Mouse (Mus musculus): ENCODE data around the gene Ttc27. TPM values are rescaled to one million over a fixed set of nuclear protein-coding genes. Genes with fewer than 3 reads are reported as not detected.

Gene Ttc27
- total RNA-seq, 2 experiments from 2014 or later, result 37.9 to 48.9 TPM

GRCm38 (mm10) chr17:74870177-74871160 is 152.9 kb downstream of the Ttc27 start:
- no peak for ATAC-seq (replicated peaks; ENCODE audit: poor library complexity)

DNA sequence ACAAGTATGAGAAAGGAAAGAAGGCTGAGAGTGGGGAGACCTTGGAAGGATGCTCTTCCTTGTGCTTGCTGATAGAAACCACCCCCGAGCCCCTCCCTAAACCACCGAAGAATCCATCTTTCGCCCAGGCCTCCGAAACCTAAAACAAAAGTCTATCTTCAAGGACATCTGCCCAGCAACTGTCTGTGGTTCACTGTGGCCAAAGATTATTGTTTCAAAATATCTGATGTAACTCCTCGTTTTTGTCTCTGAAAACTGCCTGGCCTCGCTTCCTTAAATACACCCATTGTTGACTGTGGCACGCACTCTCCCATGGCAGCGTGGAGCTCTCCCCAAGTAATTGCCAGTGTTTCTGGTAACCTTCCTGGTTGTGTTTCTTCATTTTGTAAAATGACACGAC is 155.0 kb downstream of the Ttc27 start:
- peak; percentile 69 for ATAC-seq (replicated peaks; ENCODE audit: poor library complexity)

DNA sequence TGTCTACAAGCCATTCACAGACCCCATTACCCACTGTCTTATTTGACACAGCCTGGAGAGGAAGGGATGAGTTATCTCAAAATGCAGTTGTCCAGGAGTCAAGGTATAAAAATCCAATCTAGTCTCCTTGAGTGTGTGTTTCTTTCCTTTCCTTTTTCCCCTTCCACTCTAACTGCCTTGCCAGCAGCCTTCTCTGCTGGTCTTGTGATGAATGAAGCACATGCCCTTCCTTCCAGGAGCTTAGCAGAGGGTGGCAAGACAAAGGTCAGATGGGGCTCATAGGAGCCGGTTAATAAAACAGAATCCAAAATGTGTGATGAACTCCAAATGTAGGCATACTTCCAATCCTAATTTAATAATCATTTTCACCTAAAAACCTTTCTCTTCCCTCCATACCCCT is 156.2 kb downstream of the Ttc27 start:
- no peak for ATAC-seq (replicated peaks; ENCODE audit: poor library complexity)

DNA sequence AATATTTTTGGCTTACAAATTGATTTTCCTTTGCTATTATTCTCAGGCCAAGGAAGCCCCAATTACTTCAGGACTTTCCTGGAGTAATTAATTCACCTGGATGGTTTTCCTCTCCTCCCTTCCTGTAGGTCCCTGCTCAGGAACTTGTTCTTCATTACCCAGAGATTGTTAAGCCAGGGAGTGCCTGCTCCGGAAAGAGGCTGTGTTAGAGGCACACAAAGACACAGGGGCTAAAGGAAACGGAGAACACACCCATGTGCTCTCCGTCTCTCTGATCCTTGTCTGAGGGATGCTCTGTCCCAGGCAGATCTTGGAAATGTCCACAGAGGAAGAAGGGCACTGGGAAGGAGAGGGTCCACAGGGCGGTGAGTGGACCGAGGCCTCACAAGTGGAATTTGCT is 158.2 kb downstream of the Ttc27 start:
- ATAC-seq (replicated peaks; ENCODE audit: poor library complexity), result no peak

GRCm38 (mm10) chr17:74876954-74877353 is 159.4 kb downstream of the Ttc27 start:
- no peak for ATAC-seq (replicated peaks; ENCODE audit: poor library complexity)

DNA sequence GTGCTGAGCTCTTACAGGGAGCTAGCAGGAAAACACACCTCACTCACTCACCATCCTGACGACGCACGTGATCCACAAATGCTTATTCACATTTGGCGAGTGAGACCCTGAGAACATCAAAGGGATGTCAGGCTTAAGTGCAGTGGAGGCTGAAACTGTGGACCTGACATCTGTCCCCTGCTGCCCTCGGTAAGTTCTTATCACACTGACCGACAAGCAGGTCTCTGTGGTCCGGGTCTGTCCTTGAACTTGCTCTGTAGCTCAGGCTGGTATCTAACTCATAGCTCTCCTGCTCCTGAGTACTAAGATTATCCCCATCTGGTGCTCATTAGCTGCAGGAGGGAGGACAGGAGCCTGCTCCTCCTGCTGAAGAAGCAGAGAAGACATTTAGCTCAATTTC is 162.2 kb downstream of the Ttc27 start:
- ATAC-seq (replicated peaks; ENCODE audit: poor library complexity), result 0 out of 2 replicates have a peak, but pooled peaks have one; percentile 9

DNA sequence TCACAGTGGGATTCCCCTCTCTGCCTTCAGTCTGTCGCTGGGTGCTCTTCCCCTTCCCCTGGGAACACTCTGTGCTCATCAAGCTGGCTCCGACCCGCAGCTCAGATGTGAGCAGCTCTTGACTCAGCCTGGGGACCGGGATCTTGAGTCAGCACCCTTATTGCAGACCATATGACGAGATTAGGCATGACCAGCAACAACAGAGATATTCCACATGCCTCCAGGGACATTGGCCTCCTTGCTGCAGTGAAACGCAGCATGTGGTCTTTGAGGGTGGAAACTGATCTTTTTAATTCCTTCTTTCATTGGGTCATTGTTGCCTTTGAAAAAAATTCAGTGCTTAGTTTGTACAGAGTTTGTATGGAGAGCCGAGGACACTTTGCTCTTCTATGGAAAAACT is 169.5 kb downstream of the Ttc27 start:
- ATAC-seq (replicated peaks; ENCODE audit: poor library complexity), result no peak

DNA sequence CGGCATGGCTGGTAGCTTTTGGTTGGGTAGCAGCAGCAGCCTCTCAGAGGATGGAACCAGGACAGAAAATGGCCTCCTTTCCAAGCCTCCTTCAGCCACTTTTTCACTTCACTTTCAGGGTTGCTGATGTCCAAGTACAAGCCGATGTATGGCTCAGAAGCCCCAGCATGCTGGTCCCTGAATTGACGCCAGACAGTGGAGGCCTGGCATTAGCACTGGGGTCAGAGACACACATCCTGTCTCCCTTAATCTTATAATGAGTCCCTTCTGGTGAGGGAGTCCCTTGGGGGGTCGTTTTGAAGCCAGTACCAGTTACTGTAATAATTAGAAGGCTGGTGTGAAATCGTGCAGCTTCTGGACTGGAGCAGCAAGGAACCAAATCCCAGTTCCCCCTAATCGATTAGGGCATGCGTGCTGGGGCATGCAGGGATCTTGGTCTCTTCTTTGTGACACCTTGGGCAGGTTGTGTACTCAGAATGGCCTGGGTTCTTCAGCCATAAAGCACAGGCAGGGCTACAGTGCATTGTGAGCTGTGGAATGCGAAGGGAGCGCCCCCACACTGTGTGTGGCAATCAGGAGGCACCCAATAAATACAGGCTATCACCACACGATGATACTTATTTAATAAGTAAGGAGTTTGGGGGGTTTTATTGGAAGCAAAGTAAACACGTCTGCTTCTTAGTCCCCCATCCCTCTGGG is 171.5 kb downstream of the Ttc27 start:
- no peak for ATAC-seq (replicated peaks; ENCODE audit: poor library complexity)

DNA sequence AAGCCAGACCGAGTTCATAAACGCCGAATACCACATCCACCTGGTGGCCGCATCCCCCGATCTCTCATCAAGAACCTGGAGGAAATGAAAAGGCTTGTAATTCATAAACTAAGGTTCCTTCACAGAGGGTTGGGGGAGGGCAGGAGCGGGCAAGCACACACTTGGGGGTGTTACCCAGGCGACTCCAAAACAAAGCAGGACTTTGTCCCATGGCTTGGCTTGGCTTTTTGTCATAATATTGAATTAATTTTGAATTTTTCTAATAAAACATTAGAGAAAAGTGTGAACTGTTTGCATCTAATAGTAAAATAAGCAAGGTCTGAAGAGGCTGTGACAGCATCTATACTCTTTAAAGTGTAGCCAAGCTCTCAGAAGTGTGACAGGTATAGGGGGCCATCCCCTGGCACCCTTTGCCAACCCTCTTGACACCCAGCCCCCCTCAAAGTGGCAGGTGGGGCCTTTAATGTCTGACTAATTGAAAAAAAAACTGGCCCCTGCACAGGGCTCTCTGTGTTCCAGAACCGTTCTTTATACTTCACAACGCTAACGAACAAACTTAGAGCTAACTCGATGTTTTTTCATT is 172.1 kb downstream of the Ttc27 start:
- no peak for ATAC-seq (replicated peaks; ENCODE audit: poor library complexity)

- ATAC-seq (replicated peaks; ENCODE audit: poor library complexity), result no peak
These were observed 184.9 kb downstream of the Ttc27 start for GRCm38 (mm10) chr17:74902453-74902852.

GRCm38 (mm10) chr17:74903411-74904331 is 186.1 kb downstream of the Ttc27 start:
- peak; percentile 70 for ATAC-seq (replicated peaks; ENCODE audit: poor library complexity)

- peak; percentile 57 for ATAC-seq (replicated peaks; ENCODE audit: poor library complexity)
These were observed 186.8 kb downstream of the Ttc27 start for GRCm38 (mm10) chr17:74904332-74904687.

DNA sequence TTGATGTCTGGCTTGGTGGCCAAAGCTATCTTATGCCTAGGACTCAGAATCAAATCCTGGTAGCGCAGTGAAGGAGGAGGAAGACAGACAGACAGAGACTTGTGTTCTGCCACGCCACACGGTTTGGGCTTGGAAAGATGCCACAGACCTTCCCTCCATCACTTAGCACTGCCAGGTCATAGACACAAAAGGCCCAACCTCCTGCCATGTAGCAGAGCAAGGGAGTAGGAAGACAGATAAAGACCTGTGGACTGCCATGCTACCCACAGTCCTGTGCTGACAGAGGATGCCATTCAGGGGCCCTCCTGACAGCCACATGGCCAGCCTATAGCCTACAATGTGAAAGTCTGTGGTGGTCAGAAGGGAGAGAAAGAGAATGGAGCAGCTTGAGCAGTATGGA is 187.4 kb downstream of the Ttc27 start:
- ATAC-seq (replicated peaks; ENCODE audit: poor library complexity), result peak; percentile 48; the same call in 1 of the 2 replicates

GRCm38 (mm10) chr17:74912995-74913394 is 195.5 kb downstream of the Ttc27 start:
- ATAC-seq (replicated peaks; ENCODE audit: poor library complexity), result no peak

Other genes with a start within 250 kb of the Ttc27 start
- 43.2 and 49.1 TPM in 2 replicates for gene Yipf4, start 228.2 kb upstream of the Ttc27 start, total RNA-seq (2015)
- 44.0 and 55.6 TPM in 2 replicates for gene Yipf4, start 228.2 kb upstream of the Ttc27 start, total RNA-seq (2017)
- 159 and 181 TPM in 2 replicates for gene Birc6, start 189.4 kb upstream of the Ttc27 start, total RNA-seq (2015)
- 109 and 135 TPM in 2 replicates for gene Birc6, start 189.4 kb upstream of the Ttc27 start, total RNA-seq (2017)

Data from megakaryocyte progenitor cell, adult 5-6 weeks (primary cell).